Mouse (Mus musculus) retina, embryonic 14.5 days (tissue): ENCODE measurements around the gene Scamp5.

Experiments
- DNase-seq: peaks from one replicate; pipeline ENCODE4 v3.0.0-alpha.2; 2015; ENCODE audit warnings: low spot score

The Scamp5 gene

DNA sequence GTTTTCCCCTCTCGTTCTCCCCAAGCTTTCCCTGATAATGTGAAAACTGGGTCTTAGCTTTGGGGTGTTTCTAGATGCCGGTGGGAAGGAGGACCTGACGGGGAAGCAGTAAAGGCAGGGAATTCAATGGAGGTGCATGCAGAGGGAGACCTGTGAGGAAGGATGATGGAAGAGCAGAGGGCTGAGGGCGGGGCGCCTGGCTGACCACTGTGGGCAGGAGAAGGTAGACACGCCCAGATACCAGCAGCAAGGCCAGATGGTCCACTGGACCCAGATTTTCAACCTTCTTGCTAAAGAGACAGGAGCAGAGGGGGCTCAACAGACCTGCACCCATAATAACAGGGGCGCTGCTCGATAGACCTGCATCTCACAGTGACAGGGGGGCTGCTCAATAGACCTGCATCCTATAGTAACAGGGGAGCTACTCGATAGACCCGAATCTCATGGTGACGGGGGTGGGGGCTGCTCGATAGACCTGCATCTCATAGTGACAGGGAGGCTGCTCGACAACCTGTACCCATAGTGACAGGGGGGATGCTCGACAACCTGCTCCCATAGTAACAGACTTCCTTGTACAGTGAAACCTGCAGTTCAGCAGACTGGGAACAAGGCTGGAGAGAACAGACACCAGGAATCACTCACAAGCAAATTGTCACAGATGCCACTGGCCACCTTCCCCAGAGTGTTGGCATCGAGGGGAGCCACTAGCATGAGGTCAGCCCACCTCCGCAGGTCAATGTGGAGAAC is 48.2 kb downstream of the Scamp5 start:
- DNase-seq: no peak

DNA sequence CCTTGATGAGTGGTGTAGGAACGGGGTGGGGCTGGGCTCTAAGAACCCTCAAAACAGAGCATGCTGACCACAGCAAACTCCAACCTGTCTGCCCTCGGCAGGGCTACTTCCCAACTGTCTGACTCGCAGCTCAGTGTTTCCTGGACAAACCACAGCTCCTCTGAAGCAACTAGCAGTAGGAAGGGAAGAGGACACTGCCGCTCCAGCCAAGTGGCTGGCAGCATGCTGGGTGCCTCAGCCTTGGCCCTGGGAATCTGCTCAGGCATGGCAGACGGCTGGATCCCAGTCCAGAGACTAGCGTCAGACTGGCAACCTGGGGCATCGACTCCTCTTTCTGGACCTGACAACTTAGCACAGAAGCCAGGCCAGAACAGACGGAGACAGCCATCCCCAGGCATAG is 50.5 kb downstream of the Scamp5 start:
- DNase-seq: no peak

DNA sequence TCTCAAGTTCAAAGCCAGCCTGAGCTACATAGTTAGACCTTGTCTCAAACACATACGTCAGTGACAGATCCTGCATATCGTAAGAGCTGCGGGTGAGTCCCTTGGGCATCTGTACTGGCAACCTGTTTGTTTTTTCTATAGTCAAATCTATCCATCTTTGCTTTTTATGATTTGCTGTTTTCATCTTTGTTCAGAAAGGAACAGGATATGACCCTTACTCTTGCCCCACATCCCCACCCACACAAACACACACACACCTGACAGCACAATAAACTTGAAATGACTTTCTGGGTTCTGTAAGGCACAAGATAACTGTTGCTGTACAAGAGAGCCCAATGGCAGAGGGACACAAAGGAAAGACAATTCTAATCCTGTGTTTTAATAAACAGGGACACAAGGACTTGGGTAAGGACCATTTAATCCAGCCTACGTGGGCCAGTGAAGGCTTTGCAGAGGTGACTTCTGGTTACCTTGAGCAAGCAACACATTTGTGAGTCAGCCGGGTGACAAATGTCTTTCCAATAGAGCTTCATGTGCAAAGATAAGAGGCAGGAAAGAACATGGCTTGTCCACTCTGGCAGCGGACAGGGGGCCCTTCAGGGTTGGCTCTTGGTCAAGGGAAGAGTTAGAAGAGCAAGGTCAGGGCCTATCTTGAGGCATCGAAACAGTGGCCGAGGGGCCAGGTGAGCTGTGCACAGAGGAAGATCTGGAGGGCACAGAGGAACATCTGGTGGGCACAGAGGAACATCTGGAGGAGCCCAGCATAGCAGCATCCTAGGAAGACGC is 60.5 kb downstream of the Scamp5 start:
- no peak for DNase-seq

- DNase-seq: no peak
Measured at GRCm38 (mm10) chr9:57406395-57406794, 61.5 kb downstream of the Scamp5 start.

- DNase-seq: no peak
Measured at GRCm38 (mm10) chr9:57404036-57404435, 63.8 kb downstream of the Scamp5 start.

GRCm38 (mm10) chr9:57402318-57403251 is 65.3 kb downstream of the Scamp5 start:
- no peak for DNase-seq

DNA sequence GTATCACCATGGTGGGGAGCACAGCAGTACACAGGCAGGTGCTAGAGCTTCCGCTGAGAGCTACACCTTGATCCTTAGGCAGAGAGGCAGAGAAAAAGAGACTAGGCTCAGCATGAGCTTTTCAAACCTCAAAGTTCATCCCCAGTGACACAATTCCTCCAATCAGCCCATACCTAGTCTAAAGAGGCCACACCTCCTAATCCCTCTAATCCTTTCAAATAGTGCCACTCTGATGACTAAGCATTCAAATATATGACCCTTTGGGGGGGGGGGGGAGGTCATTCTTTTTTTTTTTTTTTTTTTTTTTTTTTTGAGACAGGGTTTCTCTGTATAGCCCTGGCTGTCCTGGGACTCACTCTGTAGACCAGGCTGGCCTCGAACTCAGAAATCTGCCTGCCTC is 69.1 kb downstream of the Scamp5 start:
- no peak for DNase-seq

DNA sequence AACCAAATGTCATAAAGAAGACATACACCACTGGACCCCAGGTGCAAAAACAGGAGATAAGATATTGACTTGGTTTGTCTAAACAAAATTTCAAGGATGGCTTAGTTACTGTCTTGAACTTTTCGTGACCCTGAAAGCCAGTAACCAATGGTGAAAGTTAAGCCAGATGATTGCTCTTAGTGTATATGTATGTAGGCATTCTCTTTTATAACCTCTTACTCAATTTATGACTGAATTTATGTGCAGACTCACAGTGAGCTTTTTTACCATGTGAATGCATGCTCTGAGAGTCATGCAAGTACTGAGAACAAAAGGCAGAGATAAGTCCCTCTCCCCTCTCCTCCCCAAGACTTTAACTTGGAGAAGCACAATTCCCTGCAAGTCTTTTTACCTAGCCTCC is 75.0 kb downstream of the Scamp5 start:
- no peak for DNase-seq
